Mouse (Mus musculus): Measurements from ENCODE around the gene Tmbim1. TPM values are rescaled to one million over a fixed set of nuclear protein-coding genes. Genes with fewer than 3 reads are reported as not detected.

The Tmbim1 gene
- polyA plus RNA-seq (2015; fragmentation: Illumina TruSeq; extraction: RNeasy Lipid Tissue Mini Kit (QIAGEN cat#74804); ENCODE audit: insufficient read depth, low replicate concordance): 21.1 TPM

DNA sequence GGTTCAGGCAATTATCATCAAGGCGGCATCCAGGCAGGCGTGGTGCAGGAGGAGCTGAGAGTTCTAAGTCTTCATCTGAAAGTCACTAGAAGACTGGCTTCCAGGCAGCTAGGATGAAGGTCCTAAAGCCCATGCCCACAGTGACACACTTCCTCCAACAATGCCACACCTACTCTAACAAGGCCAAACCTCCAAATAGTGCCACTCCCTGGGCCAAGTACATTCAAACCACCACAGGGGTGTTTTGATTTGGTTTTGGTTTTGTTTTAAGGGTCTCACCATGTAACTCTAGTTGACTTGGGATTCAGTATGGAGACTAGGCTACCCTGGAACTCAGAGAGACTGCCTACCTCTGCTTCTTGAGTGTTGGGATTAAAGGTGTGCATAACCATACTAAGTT lies at the start of gene Tmbim1:
TSS of gene Tmbim1 (minus strand) at position 101 of the 400 bp plus-strand sequence.

GRCm38 (mm10) chr1:74284543-74285160 lies 20.8 kb downstream of the Tmbim1 start, which contains the start of the genes Aamp and Pnkd:
Aamp (minus strand) TSS chr1:74284738.
Pnkd (plus strand) TSS chr1:74284930.

GRCm38 (mm10) chr1:74278538-74278937 lies 26.9 kb downstream of the Tmbim1 start, which contains the start of gene Gpbar1:
Gpbar1 (plus strand) TSS chr1:74278550.

Other genes with a start within 250 kb of the Tmbim1 start
- 24.1 TPM for gene Tns1, start 181.2 kb downstream of the Tmbim1 start, polyA plus RNA-seq (2015; fragmentation: Illumina TruSeq; extraction: RNeasy Lipid Tissue Mini Kit (QIAGEN cat#74804); ENCODE audit: insufficient read depth, low replicate concordance)
- 1.6 TPM for gene Rufy4, start 180.1 kb downstream of the Tmbim1 start, polyA plus RNA-seq (2015; fragmentation: Illumina TruSeq; extraction: RNeasy Lipid Tissue Mini Kit (QIAGEN cat#74804); ENCODE audit: insufficient read depth, low replicate concordance)
- gene Cxcr2, start 151.6 kb downstream of the Tmbim1 start, polyA plus RNA-seq (2015; fragmentation: Illumina TruSeq; extraction: RNeasy Lipid Tissue Mini Kit (QIAGEN cat#74804); ENCODE audit: insufficient read depth, low replicate concordance): 29.0 TPM
- 0.29 TPM for gene Cxcr1, start 111.0 kb downstream of the Tmbim1 start, polyA plus RNA-seq (2015; fragmentation: Illumina TruSeq; extraction: RNeasy Lipid Tissue Mini Kit (QIAGEN cat#74804); ENCODE audit: insufficient read depth, low replicate concordance)
- gene Arpc2, start 69.5 kb downstream of the Tmbim1 start, polyA plus RNA-seq (2015; fragmentation: Illumina TruSeq; extraction: RNeasy Lipid Tissue Mini Kit (QIAGEN cat#74804); ENCODE audit: insufficient read depth, low replicate concordance): 706 TPM
- gene Gpbar1, start 27.1 kb downstream of the Tmbim1 start, polyA plus RNA-seq (2015; fragmentation: Illumina TruSeq; extraction: RNeasy Lipid Tissue Mini Kit (QIAGEN cat#74804); ENCODE audit: insufficient read depth, low replicate concordance): not detected
- 42.9 TPM for gene Aamp, start 20.9 kb downstream of the Tmbim1 start, polyA plus RNA-seq (2015; fragmentation: Illumina TruSeq; extraction: RNeasy Lipid Tissue Mini Kit (QIAGEN cat#74804); ENCODE audit: insufficient read depth, low replicate concordance)
- 18.4 TPM for gene Pnkd, start 20.7 kb downstream of the Tmbim1 start, polyA plus RNA-seq (2015; fragmentation: Illumina TruSeq; extraction: RNeasy Lipid Tissue Mini Kit (QIAGEN cat#74804); ENCODE audit: insufficient read depth, low replicate concordance)
- 0.64 TPM for gene Catip, start 56.5 kb upstream of the Tmbim1 start, polyA plus RNA-seq (2015; fragmentation: Illumina TruSeq; extraction: RNeasy Lipid Tissue Mini Kit (QIAGEN cat#74804); ENCODE audit: insufficient read depth, low replicate concordance)
- 46.5 TPM for gene Slc11a1, start 69.6 kb upstream of the Tmbim1 start, polyA plus RNA-seq (2015; fragmentation: Illumina TruSeq; extraction: RNeasy Lipid Tissue Mini Kit (QIAGEN cat#74804); ENCODE audit: insufficient read depth, low replicate concordance)
- 54.0 TPM for gene Ctdsp1, start 85.9 kb upstream of the Tmbim1 start, polyA plus RNA-seq (2015; fragmentation: Illumina TruSeq; extraction: RNeasy Lipid Tissue Mini Kit (QIAGEN cat#74804); ENCODE audit: insufficient read depth, low replicate concordance)
- gene Vil1, start 103.8 kb upstream of the Tmbim1 start, polyA plus RNA-seq (2015; fragmentation: Illumina TruSeq; extraction: RNeasy Lipid Tissue Mini Kit (QIAGEN cat#74804); ENCODE audit: insufficient read depth, low replicate concordance): not detected
- gene Cnot9, start 200.4 kb upstream of the Tmbim1 start, polyA plus RNA-seq (2015; fragmentation: Illumina TruSeq; extraction: RNeasy Lipid Tissue Mini Kit (QIAGEN cat#74804); ENCODE audit: insufficient read depth, low replicate concordance): 35.8 TPM
- gene Plcd4, start 237.3 kb upstream of the Tmbim1 start, polyA plus RNA-seq (2015; fragmentation: Illumina TruSeq; extraction: RNeasy Lipid Tissue Mini Kit (QIAGEN cat#74804); ENCODE audit: insufficient read depth, low replicate concordance): not detected
- 19.9 TPM for gene Usp37, start 238.7 kb upstream of the Tmbim1 start, polyA plus RNA-seq (2015; fragmentation: Illumina TruSeq; extraction: RNeasy Lipid Tissue Mini Kit (QIAGEN cat#74804); ENCODE audit: insufficient read depth, low replicate concordance)